Mouse (Mus musculus) midbrain, embryonic 15.5 days (tissue): ENCODE data around the gene Lrmda. TPM values are rescaled to one million over a fixed set of nuclear protein-coding genes. Genes with fewer than 3 reads are reported as not detected.

ENCODE experiments used
- ATAC-seq: fragments of 200-750 bp; cut with Nextera tagmentation; replicated peaks from 2 replicates; pipeline ENCODE4 v1.8.0; 2017; ENCODE audit warnings: moderate TSS enrichment
- H3K27ac ChIP-seq: fragments of 300-500 bp; sonication (generic); 2 replicates; pipeline ENCODE4 v1.5.1; 2015; ENCODE audit warnings: mild to moderate bottlenecking, inconsistent platforms
- H3K27me3 ChIP-seq: fragments of 300-500 bp; sonication (generic); replicated peaks from 2 replicates; pipeline ENCODE4 v1.6.1; 2015; ENCODE audit warnings: inconsistent platforms
- H3K36me3 ChIP-seq: fragments of 300-500 bp; sonication (generic); replicated peaks from 2 replicates; pipeline ENCODE4 v1.6.1; 2015; ENCODE audit warnings: inconsistent platforms
- H3K4me1 ChIP-seq: fragments of 300-500 bp; sonication (generic); 2 replicates; pipeline ENCODE4 v1.6.1; 2015; ENCODE audit warnings: inconsistent platforms
- H3K4me2 ChIP-seq: fragments of 300-500 bp; sonication (generic); 2 replicates; pipeline ENCODE4 v1.6.1; 2015; ENCODE audit warnings: inconsistent platforms, mild to moderate bottlenecking, moderate library complexity
- H3K4me3 ChIP-seq: fragments of 300-500 bp; sonication (generic); 2 replicates; pipeline ENCODE4 v1.5.1; 2015; ENCODE audit warnings: mild to moderate bottlenecking, inconsistent platforms
- H3K9ac ChIP-seq: fragments of 300-500 bp; sonication (generic); 2 replicates; pipeline ENCODE4 v1.6.1; 2015; ENCODE audit warnings: mild to moderate bottlenecking, inconsistent platforms
- H3K9me3 ChIP-seq: fragments of 300-500 bp; sonication (generic); 2 replicates; pipeline ENCODE4 v1.6.1; 2016; ENCODE audit warnings: inconsistent platforms
- WGBS: fragments of 180-500 bp; shearing (Covaris S2); methylation state at CpG from one replicate; pipeline ENCODE4 v1.1.7; 2015; ENCODE audit warnings: mixed read lengths; 5-methylcytosine and 5-hydroxymethylcytosine counted together
- polyA plus RNA-seq: library from polyadenylated mRNA; unstranded; fragments of >200 nt; fragmentation: Nextera tagmentation; extraction: Ambion mirVana; gene quantifications from 2 replicates; pipeline ENCODE4 v1.2.1, GENCODE M21; 2015

Lrmda gene
- polyA plus RNA-seq, 1 experiment from 2014 or later = 0.31 TPM

DNA sequence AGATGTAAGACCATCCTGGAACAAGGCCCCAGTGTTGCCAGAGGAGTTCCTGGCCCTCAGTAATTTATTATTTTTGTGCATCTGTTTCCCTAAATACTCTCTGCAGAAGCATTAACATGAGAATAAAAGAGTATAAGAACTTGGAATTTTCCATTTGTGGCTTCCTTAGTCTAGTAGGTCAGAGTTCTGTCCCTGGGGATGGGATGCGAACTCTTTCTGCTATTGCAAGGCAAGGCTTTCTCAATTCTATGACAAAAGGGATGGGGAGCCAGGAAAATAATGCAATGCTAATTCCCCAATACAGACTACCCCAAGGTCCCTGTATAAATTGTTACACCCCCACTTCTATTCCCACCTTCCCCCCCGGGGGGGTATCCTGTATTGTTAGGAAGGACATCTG is 829.6 kb downstream of the Lrmda start:
- H3K36me3 ChIP-seq = no peaks in the 10 kb centered on the region
- H3K4me2 ChIP-seq = no peak overlapping the region
- H3K4me1 ChIP-seq = no peaks in the 10 kb centered on the region
- no peak for ATAC-seq
- no peaks in the 10 kb centered on the region for H3K27me3 ChIP-seq
- no peak overlapping the region for H3K27ac ChIP-seq
- 68% methylated on average over 2 of the region's 2 CpGs for WGBS
- no peak overlapping the region for H3K9ac ChIP-seq
- no peak overlapping the region for H3K4me3 ChIP-seq
- no peaks in the 10 kb centered on the region for H3K9me3 ChIP-seq

DNA sequence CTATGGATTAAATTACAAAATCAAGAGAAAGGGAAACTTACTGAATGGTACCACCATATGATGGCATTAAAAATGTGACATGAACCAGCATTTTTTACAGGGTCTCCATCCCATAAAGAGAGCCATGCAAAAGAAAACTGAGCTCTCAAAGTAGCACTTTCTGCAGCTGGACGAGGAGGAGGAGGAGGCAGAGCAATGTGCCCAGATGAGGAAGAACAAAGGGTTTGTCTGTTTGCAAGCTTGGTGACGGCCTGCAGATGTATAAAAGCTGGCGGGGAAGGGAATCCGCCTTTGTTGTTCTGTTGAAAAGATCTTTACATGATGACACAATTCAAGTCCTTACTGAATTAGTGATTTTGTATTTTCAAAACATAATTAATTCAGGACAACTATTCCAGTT is 841.1 kb downstream of the Lrmda start:
- ATAC-seq = no peak
- Histone ChIP-seq H3K27me3 (no peaks in the 10 kb centered on the region), H3K36me3 (no peaks in the 10 kb centered on the region), H3K27ac (no peak overlapping the region), H3K9me3 (no peaks in the 10 kb centered on the region), H3K4me2 (no peak overlapping the region), H3K4me3 (no peak overlapping the region), H3K9ac (no peak overlapping the region), H3K4me1 (no peaks in the 10 kb centered on the region)
- WGBS = 36% methylated on average over 4 of the region's 4 CpGs

GRCm38 (mm10) chr14:22864132-22864531 is 844.6 kb downstream of the Lrmda start:
- no peak for ATAC-seq
- Histone ChIP-seq H3K36me3 (no peaks in the 10 kb centered on the region), H3K9ac (no peak overlapping the region), H3K9me3 (no peaks in the 10 kb centered on the region), H3K4me2 (no peak overlapping the region), H3K27ac (no peak overlapping the region), H3K4me3 (no peak overlapping the region), H3K4me1 (no peaks in the 10 kb centered on the region), H3K27me3 (no peaks in the 10 kb centered on the region)
- WGBS = 73% methylated on average over 7 of the region's 7 CpGs

GRCm38 (mm10) chr14:22874584-22874983 is 855.1 kb downstream of the Lrmda start:
- no peak overlapping the region for H3K9ac ChIP-seq
- no peak overlapping the region for H3K27ac ChIP-seq
- 78% methylated on average over 3 of the region's 3 CpGs for WGBS
- no peaks in the 10 kb centered on the region for H3K36me3 ChIP-seq
- no peak overlapping the region for H3K4me2 ChIP-seq
- H3K4me3 ChIP-seq = no peak overlapping the region
- no peaks in the 10 kb centered on the region for H3K27me3 ChIP-seq
- H3K9me3 ChIP-seq = no peaks in the 10 kb centered on the region
- ATAC-seq = no peak
- no peaks in the 10 kb centered on the region for H3K4me1 ChIP-seq

GRCm38 (mm10) chr14:22887182-22887581 is 867.7 kb downstream of the Lrmda start:
- ATAC-seq = no peak
- Histone ChIP-seq H3K36me3 (no peaks in the 10 kb centered on the region), H3K4me2 (no peak overlapping the region), H3K4me3 (no peak overlapping the region), H3K9me3 (no peaks in the 10 kb centered on the region), H3K27ac (no peak overlapping the region), H3K27me3 (no peaks in the 10 kb centered on the region), H3K4me1 (no peaks in the 10 kb centered on the region), H3K9ac (no peak overlapping the region)
- WGBS = 70% methylated on average over 3 of the region's 3 CpGs

GRCm38 (mm10) chr14:22899312-22899711 is 879.8 kb downstream of the Lrmda start:
- no peak overlapping the region for H3K9ac ChIP-seq
- WGBS = 97% methylated on average over 1 of the region's 1 CpGs
- no peaks in the 10 kb centered on the region for H3K27me3 ChIP-seq
- H3K36me3 ChIP-seq = no peaks in the 10 kb centered on the region
- H3K27ac ChIP-seq = no peak overlapping the region
- no peak for ATAC-seq
- no peak overlapping the region for H3K4me2 ChIP-seq
- no peaks in the 10 kb centered on the region for H3K4me1 ChIP-seq
- no peaks in the 10 kb centered on the region for H3K9me3 ChIP-seq
- H3K4me3 ChIP-seq = no peak overlapping the region

DNA sequence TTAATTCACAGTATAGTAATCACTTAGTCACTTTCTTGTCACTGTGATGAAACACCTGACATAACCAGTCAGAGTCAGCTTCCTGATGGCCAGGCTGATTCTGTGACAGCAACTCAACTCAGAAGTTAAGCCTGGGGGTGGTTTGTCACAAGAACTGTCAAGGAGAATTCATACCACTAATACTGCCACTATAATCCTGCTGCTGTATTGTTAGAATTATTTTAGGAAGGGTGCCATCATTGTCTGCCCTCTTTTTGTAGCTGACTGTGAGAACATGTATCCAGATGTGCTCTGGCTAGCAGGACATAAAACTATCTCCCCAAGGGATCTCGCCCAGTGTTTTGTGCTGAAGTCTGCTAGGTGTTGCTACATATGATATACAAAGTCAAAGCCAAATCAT is 882.6 kb downstream of the Lrmda start:
- no peak overlapping the region for H3K4me2 ChIP-seq
- H3K4me1 ChIP-seq = peaks cover 7% of the 10 kb centered on the region
- no peak overlapping the region for H3K4me3 ChIP-seq
- H3K27ac ChIP-seq = no peak overlapping the region
- no peaks in the 10 kb centered on the region for H3K9me3 ChIP-seq
- no peaks in the 10 kb centered on the region for H3K36me3 ChIP-seq
- no peak for ATAC-seq
- H3K9ac ChIP-seq = no peak overlapping the region
- WGBS = 94% methylated on average over 1 of the region's 1 CpGs
- no peaks in the 10 kb centered on the region for H3K27me3 ChIP-seq

DNA sequence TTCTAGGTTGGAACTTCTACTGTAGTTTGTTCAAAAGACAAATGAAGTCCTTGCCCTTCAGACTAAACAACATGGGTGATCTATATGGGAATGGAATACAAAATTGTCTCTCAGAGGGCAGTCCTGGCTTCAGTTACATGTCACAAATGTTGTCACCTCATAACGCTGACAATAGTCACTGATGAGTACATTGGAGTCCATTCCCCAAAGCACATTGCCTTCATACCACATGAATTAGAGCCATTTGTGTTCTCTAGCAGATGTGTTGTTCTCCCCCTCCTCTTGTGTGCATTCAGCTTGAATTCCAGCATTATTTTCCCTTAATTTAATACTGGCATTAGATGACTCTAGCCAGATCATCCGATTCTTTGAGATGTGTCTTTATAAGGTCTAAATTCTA is 883.4 kb downstream of the Lrmda start:
- Histone ChIP-seq H3K4me1 (peaks cover 7% of the 10 kb centered on the region), H3K9me3 (no peaks in the 10 kb centered on the region), H3K36me3 (no peaks in the 10 kb centered on the region), H3K4me3 (no peak overlapping the region), H3K27me3 (no peaks in the 10 kb centered on the region), H3K4me2 (no peak overlapping the region), H3K27ac (no peak overlapping the region), H3K9ac (no peak overlapping the region)
- no peak for ATAC-seq
- 98% methylated on average over 2 of the region's 2 CpGs for WGBS

DNA sequence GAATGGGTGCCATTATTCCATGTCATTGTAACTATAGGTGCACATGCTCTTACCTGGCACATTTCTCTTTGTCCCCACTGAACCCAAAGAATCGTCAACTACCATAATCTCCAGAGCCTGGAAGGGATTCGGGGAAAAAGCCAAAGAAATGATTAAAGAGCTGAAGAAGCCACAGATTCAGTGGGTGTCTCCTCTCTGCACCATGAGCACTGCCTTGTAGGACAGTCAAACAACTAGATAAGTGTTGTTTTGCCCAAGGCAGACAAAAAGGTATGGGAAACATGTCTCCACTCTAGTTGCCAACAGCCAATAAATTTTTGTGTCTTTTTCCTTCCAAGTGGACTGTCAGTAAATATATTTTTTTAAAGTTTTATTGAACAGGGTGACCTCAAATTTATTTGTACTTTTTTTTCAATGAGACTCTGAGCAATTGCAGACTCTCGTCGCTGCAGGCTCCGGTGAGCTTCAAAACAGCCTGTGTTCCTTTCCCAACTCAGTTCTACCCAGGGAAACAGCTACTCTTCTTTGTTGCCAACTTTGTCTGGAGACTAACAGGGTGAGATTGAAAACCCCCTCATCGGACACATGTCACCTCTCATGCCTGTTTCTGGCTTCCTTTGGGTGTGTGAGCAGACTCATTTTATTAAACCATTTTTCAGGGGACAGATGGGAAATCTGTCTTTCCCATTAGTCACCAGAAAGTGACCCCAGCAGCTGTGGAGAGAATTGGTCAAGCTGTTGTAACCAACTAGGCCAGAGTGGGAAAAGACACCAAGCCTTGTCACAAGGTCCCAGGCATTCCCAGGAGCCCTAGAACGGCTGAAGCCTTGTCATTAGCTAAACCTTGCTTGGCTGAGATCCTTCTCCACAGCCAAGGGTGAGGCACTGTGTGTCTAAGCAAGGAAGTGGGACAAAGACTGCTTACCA is 886.5 kb downstream of the Lrmda start:
- 77% methylated on average over 7 of the region's 7 CpGs for WGBS
- Histone ChIP-seq H3K36me3 (no peaks in the 10 kb centered on the region), H3K4me2 (no peak overlapping the region), H3K27ac (0 out of 2 replicates have a peak overlapping the region, but pooled peaks have one; percentile 1), H3K4me3 (no peak overlapping the region), H3K4me1 (peaks cover 7% of the 10 kb centered on the region), H3K9ac (no peak overlapping the region), H3K9me3 (no peaks in the 10 kb centered on the region), H3K27me3 (no peaks in the 10 kb centered on the region)
- ATAC-seq = no peak

DNA sequence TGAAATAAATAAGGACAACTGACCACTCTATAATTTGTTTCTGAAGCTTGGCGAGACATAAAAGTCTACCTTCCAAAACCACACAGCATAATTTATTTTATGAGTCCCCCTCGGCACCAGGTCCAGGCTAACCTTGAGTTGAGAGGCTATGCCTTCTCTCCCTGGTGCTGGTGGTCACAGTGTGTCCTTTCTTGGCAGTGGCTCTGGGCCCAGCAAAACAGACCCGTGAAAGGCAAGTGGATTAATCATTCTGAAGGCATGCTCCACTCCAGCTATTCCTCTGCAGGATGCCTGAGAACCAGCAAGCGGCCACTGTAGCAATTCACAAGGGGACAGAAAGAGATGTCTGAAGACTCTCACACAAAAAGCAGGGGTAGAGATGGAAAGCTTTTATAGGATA is 887.2 kb downstream of the Lrmda start:
- Histone ChIP-seq H3K27ac (0 out of 2 replicates have a peak overlapping the region, but pooled peaks have one; percentile 1), H3K4me2 (no peak overlapping the region), H3K27me3 (no peaks in the 10 kb centered on the region), H3K9me3 (no peaks in the 10 kb centered on the region), H3K4me1 (peaks cover 7% of the 10 kb centered on the region), H3K36me3 (no peaks in the 10 kb centered on the region), H3K4me3 (no peak overlapping the region), H3K9ac (no peak overlapping the region)
- WGBS = 51% methylated on average over 4 of the region's 4 CpGs
- peak; percentile 70; the same call in 1 of the 2 replicates for ATAC-seq

DNA sequence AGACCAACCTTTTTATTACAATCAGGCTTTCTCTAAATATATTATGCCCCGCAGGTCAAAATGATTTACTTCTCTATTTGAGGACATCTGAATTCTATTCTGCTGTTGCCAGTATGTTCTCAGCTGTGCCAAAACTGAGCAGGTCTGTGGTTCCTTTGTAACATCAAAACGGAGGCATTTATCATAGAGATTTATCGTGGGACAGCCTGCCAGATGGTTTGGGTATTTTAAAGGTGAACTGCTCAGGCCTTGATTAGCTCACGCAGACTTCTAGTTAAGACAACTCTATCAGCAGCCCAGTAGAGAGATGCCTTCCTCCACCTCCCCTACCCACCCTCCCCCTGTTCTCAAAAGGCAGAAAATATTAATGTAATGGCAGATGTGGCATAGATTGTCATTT is 887.7 kb downstream of the Lrmda start:
- Histone ChIP-seq H3K9me3 (no peaks in the 10 kb centered on the region), H3K27ac (no peak overlapping the region), H3K4me2 (no peak overlapping the region), H3K4me1 (peaks cover 7% of the 10 kb centered on the region), H3K9ac (no peak overlapping the region), H3K27me3 (no peaks in the 10 kb centered on the region), H3K36me3 (no peaks in the 10 kb centered on the region), H3K4me3 (no peak overlapping the region)
- WGBS = 49% methylated on average over 4 of the region's 4 CpGs
- 0 out of 2 replicates have a peak, but pooled peaks have one; percentile 54 for ATAC-seq

DNA sequence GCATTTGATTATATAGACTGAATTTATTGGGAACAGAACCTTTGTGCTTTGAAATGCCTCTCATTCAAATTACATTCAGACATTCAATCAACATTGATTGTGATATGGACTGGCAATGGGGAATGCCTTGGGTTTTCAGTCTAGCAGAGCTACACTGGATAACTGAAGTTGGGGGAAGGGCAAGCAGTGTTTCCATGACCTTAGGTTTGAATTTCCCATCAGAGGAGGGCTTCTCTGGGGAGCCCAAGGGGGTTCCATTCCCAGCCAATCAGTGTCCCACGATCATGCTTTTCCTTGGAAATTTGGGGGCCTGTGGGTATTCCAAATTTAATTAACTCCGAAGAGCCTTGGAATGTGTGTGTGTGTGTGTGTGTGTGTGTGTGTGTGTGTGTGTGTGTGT is 888.5 kb downstream of the Lrmda start:
- Histone ChIP-seq H3K9me3 (no peaks in the 10 kb centered on the region), H3K4me3 (no peak overlapping the region), H3K27ac (no peak overlapping the region), H3K4me1 (peaks cover 7% of the 10 kb centered on the region), H3K4me2 (no peak overlapping the region), H3K27me3 (no peaks in the 10 kb centered on the region), H3K9ac (no peak overlapping the region), H3K36me3 (no peaks in the 10 kb centered on the region)
- 82% methylated on average over 2 of the region's 2 CpGs for WGBS
- ATAC-seq = no peak

- no peaks in the 10 kb centered on the region for H3K9me3 ChIP-seq
- H3K4me1 ChIP-seq = no peaks in the 10 kb centered on the region
- H3K27me3 ChIP-seq = no peaks in the 10 kb centered on the region
- H3K36me3 ChIP-seq = no peaks in the 10 kb centered on the region
- H3K4me2 ChIP-seq = no peak overlapping the region
- WGBS = 97% methylated on average over 3 of the region's 3 CpGs
- no peak overlapping the region for H3K27ac ChIP-seq
- H3K9ac ChIP-seq = no peak overlapping the region
- no peak for ATAC-seq
- no peak overlapping the region for H3K4me3 ChIP-seq
These were observed 896.0 kb downstream of the Lrmda start for GRCm38 (mm10) chr14:22915463-22915862.
